ENCODE assay signal across 8 mouse cellular contexts in genomic region chr3:138741649-138742565, GRCm38 (mm10). TPM values are rescaled to one million over a fixed set of nuclear protein-coding genes. Genes with fewer than 3 reads are reported as not detected.
DNase-seq lines count a peak whose midpoint lies in the region; ATAC-seq and TF ChIP-seq lines count a peak whose summit lies in the region.

Gene Tspan5 (plus strand): TSS chr3:138742195.

- peak within 1 kb of the TSS; percentile 95 for H3K27ac ChIP-seq in cortical plate, adult 2 months (ENCODE audit: insufficient read depth, low read length)

- DNase-seq in adrenal gland, adult 2 months, result peak; percentile 90
- DNase-seq in gastrocnemius, postnatal 25 days, result peak; percentile 74
- peak; percentile 80 to 88 for DNase-seq in left cerebral cortex, postnatal 36 days (ENCODE audit: low spot score in 2 of 2)
- DNase-seq in mesoderm, embryonic 11.5 days (ENCODE audit: low read depth, low spot score), result peak; percentile 72
- peak; percentile 87 for DNase-seq in right cerebral cortex, postnatal 25 days

- no peak for TF ChIP-seq CTCF in cortical plate, adult 2 months (IDR thresholded peaks at IDR 0.05; ENCODE audit: extremely low read depth, insufficient read depth, low read length)

- peak; percentile 68 for ATAC-seq in inflammation-experienced regulatory T-cells, adult 6 months
- ATAC-seq in erythroid progenitor cell, adult 5-6 weeks (replicated peaks; ENCODE audit: low FRiP score, poor library complexity, severe bottlenecking), result no peak

- peak within 1 kb of the TSS; percentile 55 for H3K4me3 ChIP-seq in cortical plate, adult 2 months (ENCODE audit: insufficient read depth, low read length)

- peaks cover 3% of the 10 kb centered on the region; the same call in 1 of the 2 replicates for H3K4me1 ChIP-seq in cortical plate, adult 2 months (ENCODE audit: control insufficient read depth, insufficient read depth, low read length)

- intact Hi-C loops in left cerebral cortex, postnatal 36 days (cut with DNase I), result loop anchor here (2.0 to 5.0 kb wide), 9 partner anchors 45 to 335 kb away; partner anchors contain the start of genes Eif4e, Metap1 and Rap1gds1

- TF ChIP-seq POLR2A in cortical plate, adult 2 months (IDR thresholded peaks at IDR 0.05; ENCODE audit: extremely low read depth, insufficient read depth, low read length), result 0 out of 2 replicates have a peak, but pooled peaks have one; percentile 46

RNA-seq across cellular contexts. Expression of gene Tspan5, which starts in this region (rescaled TPM):
- 10 to 100 TPM; 47.3 to 67.5 TPM for total RNA-seq in adrenal gland, adult 2 months (2021)
- polyA plus RNA-seq in adrenal gland, adult 2 months (2012; rRNA removed), result 32.3 and 40.3 TPM in 2 replicates
- 224 and 226 TPM in 2 replicates for polyA plus RNA-seq in cortical plate, adult 2 months (2012; rRNA removed)
- 1 to 10 TPM; 4.9 to 6.6 TPM for total RNA-seq in gastrocnemius, postnatal 25 days (2021)
- polyA plus RNA-seq in inflammation-experienced regulatory T-cells, adult 6 months (2017; shearing (Covaris generic)), result 10 to 100 TPM in 1 of 3 experiments, 1 to 10 TPM in 2; 4.1 to 11.4 (median 8.2) TPM
- 100 to 1,000 TPM; 247 to 286 TPM for total RNA-seq in left cerebral cortex, postnatal 36 days (2021)
- total RNA-seq in erythroid progenitor cell, adult 5-6 weeks (2015; ENCODE audit: low replicate concordance), result 0.84 and 2.9 TPM in 2 replicates
- total RNA-seq in erythroid progenitor cell, adult 5-6 weeks (2017; ENCODE audit: low replicate concordance), result 0.61 and 2.6 TPM in 2 replicates

Comparison
In these comparisons a context has a peak if more than half of its experiments do, and no peak if none do; other contexts are left out.
1. RNA of gene Tspan5 (total RNA-seq): 247 to 286 TPM in left cerebral cortex, postnatal 36 days and 47.3 to 67.5 TPM in adrenal gland, adult 2 months; 4.9 to 6.6 TPM in gastrocnemius, postnatal 25 days and 0.61 to 2.9 TPM in erythroid progenitor cell, adult 5-6 weeks; every median in the first group is over 4 times any median in the second.
2. Peak in every context shown above with its lines, with median percentiles within 50 percentile points of each other: DNase-seq.